Mouse (Mus musculus): ENCODE data around the gene Gm20906.
"Not testable (repeated sequence)": the region's sequence is repeated elsewhere in the genome, so short reads cannot be mapped to it uniquely, and the experiment has no call there.

The Gm20906 gene

GRCm38 (mm10) chrY:87550666-87551065 lies at the start of gene Gm20906:
Gene Gm20906 (plus strand): TSS chrY:87550966.
- DNase-seq, result not testable (repeated sequence)
